Mouse (Mus musculus) liver, embryonic 14.5 days (tissue): ENCODE measurements around the gene Rell1. TPM values are rescaled to one million over a fixed set of nuclear protein-coding genes. Genes with fewer than 3 reads are reported as not detected.

ENCODE experiments used
- ATAC-seq: fragments of 200-750 bp; cut with Nextera tagmentation; 2 replicates; pipeline ENCODE4 v1.8.0; 2017; ENCODE audit warnings: moderate number of reproducible peaks, mild to moderate bottlenecking, moderate library complexity; ENCODE audit not compliant: insufficient read depth
- DNase-seq, 3 experiments: peaks; one replicate each; pipeline ENCODE4 v3.0.0-alpha.2; 2012 to 2013; ENCODE audit warnings: low read depth in 3 of 3, low spot score in 3 of 3
- H3K27ac ChIP-seq: fragments of 300-500 bp; sonication (generic); 2 replicates; pipeline ENCODE4 v1.5.1; 2014; ENCODE audit warnings: moderate library complexity, mild to moderate bottlenecking, control low read depth, inconsistent platforms
- H3K27me3 ChIP-seq: fragments of 300-500 bp; sonication (generic); 2 replicates; pipeline ENCODE4 v1.6.1; 2014; ENCODE audit warnings: mild to moderate bottlenecking, low read length, moderate library complexity; ENCODE audit not compliant: control insufficient read depth, insufficient read depth
- H3K36me3 ChIP-seq: fragments of 300-500 bp; sonication (generic); replicated peaks from 2 replicates; pipeline ENCODE4 v1.6.1; 2014; ENCODE audit warnings: low read depth; ENCODE audit not compliant: control insufficient read depth, insufficient read depth
- H3K4me1 ChIP-seq, 2 experiments: fragments of 200-500 bp in 1 of 2; fragments of 300-500 bp in 1 of 2; sonication (generic) in 1 of 2; replicated peaks; 2 replicates each; pipeline ENCODE4 v1.6.1; 2012 to 2014; ENCODE audit warnings: antibody characterized with exemption in 1 of 2, inconsistent platforms in 1 of 2, low read length in 1 of 2; ENCODE audit not compliant: control insufficient read depth in 2 of 2, insufficient read depth in 2 of 2
- H3K4me2 ChIP-seq: fragments of 300-500 bp; sonication (generic); 2 replicates; pipeline ENCODE4 v1.6.1; 2014; ENCODE audit warnings: low read depth, mild to moderate bottlenecking, control low read depth, moderate library complexity
- H3K4me3 ChIP-seq, 2 experiments: fragments of 200-500 bp in 1 of 2; fragments of 300-500 bp in 1 of 2; sonication (generic) in 1 of 2; 2 replicates each; pipeline ENCODE4 v1.5.1; 2012 to 2014; ENCODE audit warnings: low read depth in 2 of 2, low read length in 2 of 2, mild to moderate bottlenecking in 2 of 2, control low read depth in 1 of 2, inconsistent platforms in 1 of 2, moderate library complexity in 1 of 2; ENCODE audit not compliant: insufficient read depth in 1 of 2
- H3K9ac ChIP-seq: fragments of 300-500 bp; sonication (generic); replicated peaks from 2 replicates; pipeline ENCODE4 v1.6.1; 2014; ENCODE audit warnings: mild to moderate bottlenecking, control low read depth, moderate library complexity
- H3K9me3 ChIP-seq: fragments of 300-500 bp; sonication (generic); 2 replicates; pipeline ENCODE4 v1.6.1; 2016; ENCODE audit warnings: low read length, mixed read lengths; ENCODE audit not compliant: control insufficient read depth
- CTCF ChIP-seq: IDR thresholded peaks from 2 replicates; pipeline ENCODE4 v1.5.1; 2016; ENCODE audit warnings: antibody characterized with exemption, low read depth, control low read depth
- EP300 ChIP-seq: IDR thresholded peaks from 2 replicates; pipeline ENCODE4 v1.6.1; 2016; ENCODE audit warnings: antibody characterized with exemption, low read depth
- WGBS: fragments of 180-500 bp; shearing (Covaris S2); extraction: QIAGEN DNeasy Blood & Tissue Kit; methylation state at CpG from one replicate; pipeline ENCODE4 v1.1.7; 2014; ENCODE audit not compliant: insufficient replicate concordance; 5-methylcytosine and 5-hydroxymethylcytosine counted together
- polyA plus RNA-seq, 2 experiments: library from polyadenylated mRNA; depleted of rRNA in 1 of 2; stranded (reverse) in 1 of 2; unstranded in 1 of 2; fragments of >200 nt; fragmentation: Nextera tagmentation in 1 of 2; extraction: Ambion mirVana in 1 of 2; gene quantifications; 2 replicates each; pipeline versions ENCODE4 v1.2.1 to v1.2.3; 2012 to 2014

Gene Rell1
- polyA plus RNA-seq, 2 experiments = 4.3 to 4.4 TPM

- no peak overlapping the region for H3K9ac ChIP-seq
- no peaks in the 10 kb centered on the region for H3K9me3 ChIP-seq
- DNase-seq (no peak), ATAC-seq (no peak)
- no peaks in the 10 kb centered on the region for H3K27me3 ChIP-seq
- no peak overlapping the region for H3K27ac ChIP-seq
- TF ChIP-seq CTCF = no peak
- no peak for TF ChIP-seq EP300
- peaks cover 0 to 16% of the 10 kb centered on the region in 2 experiments; a peak in 2 of 4 replicates for H3K4me1 ChIP-seq
- H3K4me2 ChIP-seq = no peak overlapping the region
- H3K36me3 ChIP-seq = no peaks in the 10 kb centered on the region
- H3K4me3 ChIP-seq = no peak overlapping the region
- 64% methylated on average over 8 of the region's 8 CpGs for WGBS
Observed at GRCm38 (mm10) chr5:63947526-63947925, 21.2 kb downstream of the Rell1 start.

- TF ChIP-seq EP300 (no peak), CTCF (no peak)
- no peak overlapping the region for H3K27ac ChIP-seq
- no peak overlapping the region for H3K9ac ChIP-seq
- DNase-seq = no peak
- H3K36me3 ChIP-seq = no peaks in the 10 kb centered on the region
- H3K4me1 ChIP-seq = peaks cover 0 to 17% of the 10 kb centered on the region in 2 experiments; a peak in 2 of 4 replicates
- no peak overlapping the region for H3K4me3 ChIP-seq
- ATAC-seq = no peak
- H3K27me3 ChIP-seq = no peaks in the 10 kb centered on the region
- H3K4me2 ChIP-seq = no peak overlapping the region
- WGBS = 60% methylated on average over 9 of the region's 9 CpGs
- no peaks in the 10 kb centered on the region for H3K9me3 ChIP-seq
Observed at GRCm38 (mm10) chr5:63943291-63943690, 25.4 kb downstream of the Rell1 start.

GRCm38 (mm10) chr5:63941891-63942290, 26.8 kb downstream of the Rell1 start:
- WGBS = 38% methylated on average over 5 of the region's 5 CpGs
- Histone ChIP-seq H3K36me3 (no peaks in the 10 kb centered on the region), H3K9me3 (no peaks in the 10 kb centered on the region), H3K4me2 (no peak overlapping the region), H3K4me1 (peaks cover 0 to 20% of the 10 kb centered on the region in 2 experiments; a peak in 2 of 4 replicates), H3K27me3 (no peaks in the 10 kb centered on the region), H3K4me3 (no peak overlapping the region), H3K27ac (no peak overlapping the region), H3K9ac (no peak overlapping the region)
- DNase-seq (no peak), ATAC-seq (no peak)
- TF ChIP-seq EP300 (no peak), CTCF (no peak)

GRCm38 (mm10) chr5:63938575-63938974, 30.1 kb downstream of the Rell1 start:
- no peaks in the 10 kb centered on the region for H3K9me3 ChIP-seq
- no peak overlapping the region for H3K9ac ChIP-seq
- H3K4me2 ChIP-seq = no peak overlapping the region
- H3K4me3 ChIP-seq = no peak overlapping the region
- H3K27me3 ChIP-seq = no peaks in the 10 kb centered on the region
- TF ChIP-seq CTCF = no peak
- TF ChIP-seq EP300 = no peak
- H3K36me3 ChIP-seq = no peaks in the 10 kb centered on the region
- H3K4me1 ChIP-seq = peaks cover 0 to 18% of the 10 kb centered on the region in 2 experiments; a peak in 2 of 4 replicates
- DNase-seq = peak in 1 of 3 experiments; percentile 28
- ATAC-seq = no peak
- WGBS = 6% methylated on average over 4 of the region's 4 CpGs
- H3K27ac ChIP-seq = no peak overlapping the region

- no peak for TF ChIP-seq CTCF
- TF ChIP-seq EP300 = no peak
- peak; percentile 86 for ATAC-seq
- H3K4me1 ChIP-seq = peaks cover 0 to 14% of the 10 kb centered on the region in 2 experiments; a peak in 2 of 4 replicates
- WGBS = 50% methylated on average over 6 of the region's 6 CpGs
- H3K4me3 ChIP-seq = no peak overlapping the region
- H3K27me3 ChIP-seq = no peaks in the 10 kb centered on the region
- H3K9ac ChIP-seq = no peak overlapping the region
- H3K9me3 ChIP-seq = no peaks in the 10 kb centered on the region
- no peaks in the 10 kb centered on the region for H3K36me3 ChIP-seq
- DNase-seq = peak; percentile 24 to 42 (median 41)
- no peak overlapping the region for H3K4me2 ChIP-seq
- no peak overlapping the region for H3K27ac ChIP-seq
Observed at GRCm38 (mm10) chr5:63936740-63937139, 32.0 kb downstream of the Rell1 start.

GRCm38 (mm10) chr5:63935581-63935980, 33.1 kb downstream of the Rell1 start:
- no peak for ATAC-seq
- 61% methylated on average over 6 of the region's 6 CpGs for WGBS

More at GRCm38 (mm10) chr5:63935581-63935980, 33.1 kb downstream of the Rell1 start:
- Histone ChIP-seq H3K36me3 (no peaks in the 10 kb centered on the region), H3K9ac (no peak overlapping the region), H3K27ac (no peak overlapping the region), H3K9me3 (no peaks in the 10 kb centered on the region), H3K4me1 (peaks cover 0 to 14% of the 10 kb centered on the region in 2 experiments; a peak in 2 of 4 replicates), H3K4me3 (no peak overlapping the region), H3K4me2 (no peak overlapping the region), H3K27me3 (no peaks in the 10 kb centered on the region)
- no peak for TF ChIP-seq EP300
- no peak for TF ChIP-seq CTCF
- no peak for DNase-seq
